Mouse (Mus musculus) C2C12 (cell line): ENCODE results near the gene Med13l.

Experiments used
- CTCF ChIP-seq: IDR thresholded peaks from one replicate; pipeline ENCODE4 v1.5.1; 2011; ENCODE audit not compliant: control insufficient read depth, insufficient read depth, insufficient read length
- FOSL1 ChIP-seq: IDR thresholded peaks from one replicate; pipeline ENCODE4 v1.8.0; 2011; ENCODE audit warnings: mild to moderate bottlenecking, low read length; ENCODE audit not compliant: poor library complexity, insufficient read depth, severe bottlenecking
- MAX ChIP-seq: IDR thresholded peaks from one replicate; pipeline ENCODE4 v1.6.1; 2011; ENCODE audit warnings: mild to moderate bottlenecking, control low read depth
- MYOD1 ChIP-seq: IDR thresholded peaks from one replicate; pipeline ENCODE4 v1.6.1; 2011; ENCODE audit warnings: low read depth; ENCODE audit not compliant: control insufficient read depth, insufficient read length
- MYOG ChIP-seq: IDR thresholded peaks from one replicate; pipeline ENCODE4 v1.6.1; 2011; ENCODE audit not compliant: control insufficient read depth, insufficient read length; ENCODE audit errors: extremely low read depth
- USF1 ChIP-seq: IDR thresholded peaks from one replicate; pipeline ENCODE4 v1.6.1; 2011; ENCODE audit warnings: low read depth, mild to moderate bottlenecking, control low read depth, moderate library complexity

DNA sequence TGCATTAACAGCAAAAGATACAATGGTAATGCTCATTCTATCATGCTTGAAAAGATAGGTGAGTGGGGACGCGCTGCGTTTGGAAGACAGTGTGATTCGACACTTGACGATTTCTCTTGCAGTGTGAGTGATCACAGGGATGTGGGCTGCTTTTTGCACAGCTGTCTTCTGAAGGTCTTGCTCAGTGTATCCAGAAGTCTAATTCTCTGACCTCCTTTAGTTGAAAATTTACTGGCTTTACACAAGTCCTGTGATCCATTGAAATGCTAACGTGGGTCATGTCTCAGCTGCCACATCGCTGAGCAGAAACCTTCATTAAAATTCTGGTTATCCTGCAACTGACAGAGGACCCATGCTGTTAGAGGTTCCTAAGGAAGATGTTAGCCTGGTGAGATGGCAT lies 107.4 kb downstream of the Med13l start:
- no peak for TF ChIP-seq MYOD1
- TF ChIP-seq MAX = no peak
- no peak for TF ChIP-seq FOSL1
- no peak for TF ChIP-seq USF1
- no peak for TF ChIP-seq CTCF
- no peak for TF ChIP-seq MYOG
